Mouse (Mus musculus) hindbrain, embryonic 13.5 days (tissue): Measurements from ENCODE around the gene Auts2. TPM values are rescaled to one million over a fixed set of nuclear protein-coding genes. Genes with fewer than 3 reads are reported as not detected.

Source experiments
- ATAC-seq: fragments of 200-750 bp; cut with Nextera tagmentation; 2 replicates; pipeline ENCODE4 v1.8.0; 2017; ENCODE audit warnings: moderate TSS enrichment; ENCODE audit not compliant: low FRiP score
- H3K27ac ChIP-seq: fragments of 300-500 bp; sonication (generic); 2 replicates; pipeline ENCODE4 v1.5.1; 2015; ENCODE audit warnings: inconsistent platforms, mild to moderate bottlenecking, moderate library complexity
- H3K27me3 ChIP-seq: fragments of 300-500 bp; sonication (generic); 2 replicates; pipeline ENCODE4 v1.6.1; 2015; ENCODE audit warnings: mild to moderate bottlenecking, inconsistent platforms
- H3K36me3 ChIP-seq: fragments of 300-500 bp; sonication (generic); 2 replicates; pipeline ENCODE4 v1.6.1; 2015; ENCODE audit warnings: mild to moderate bottlenecking, inconsistent platforms
- H3K4me1 ChIP-seq: fragments of 300-500 bp; sonication (generic); replicated peaks from 2 replicates; pipeline ENCODE4 v1.6.1; 2015; ENCODE audit warnings: inconsistent platforms
- H3K4me2 ChIP-seq: fragments of 300-500 bp; sonication (generic); 2 replicates; pipeline ENCODE4 v1.6.1; 2015; ENCODE audit warnings: inconsistent platforms, mild to moderate bottlenecking, moderate library complexity
- H3K4me3 ChIP-seq: fragments of 300-500 bp; sonication (generic); 2 replicates; pipeline ENCODE4 v1.5.1; 2015; ENCODE audit warnings: mild to moderate bottlenecking, inconsistent platforms
- H3K9ac ChIP-seq: fragments of 300-500 bp; sonication (generic); 2 replicates; pipeline ENCODE4 v1.6.1; 2015; ENCODE audit warnings: mild to moderate bottlenecking, inconsistent platforms
- H3K9me3 ChIP-seq: fragments of 300-500 bp; sonication (generic); 2 replicates; pipeline ENCODE4 v1.6.1; 2016; ENCODE audit warnings: inconsistent platforms
- WGBS: fragments of 180-500 bp; shearing (Covaris S2); methylation state at CpG from one replicate; pipeline ENCODE4 v1.1.7; 2015; 5-methylcytosine and 5-hydroxymethylcytosine counted together
- polyA plus RNA-seq: library from polyadenylated mRNA; unstranded; fragments of >200 nt; fragmentation: Nextera tagmentation; extraction: Ambion mirVana; gene quantifications from 2 replicates; pipeline ENCODE4 v1.2.1, GENCODE M21; 2015

The Auts2 gene
- polyA plus RNA-seq, 1 experiment from 2014 or later: 89.9 TPM

DNA sequence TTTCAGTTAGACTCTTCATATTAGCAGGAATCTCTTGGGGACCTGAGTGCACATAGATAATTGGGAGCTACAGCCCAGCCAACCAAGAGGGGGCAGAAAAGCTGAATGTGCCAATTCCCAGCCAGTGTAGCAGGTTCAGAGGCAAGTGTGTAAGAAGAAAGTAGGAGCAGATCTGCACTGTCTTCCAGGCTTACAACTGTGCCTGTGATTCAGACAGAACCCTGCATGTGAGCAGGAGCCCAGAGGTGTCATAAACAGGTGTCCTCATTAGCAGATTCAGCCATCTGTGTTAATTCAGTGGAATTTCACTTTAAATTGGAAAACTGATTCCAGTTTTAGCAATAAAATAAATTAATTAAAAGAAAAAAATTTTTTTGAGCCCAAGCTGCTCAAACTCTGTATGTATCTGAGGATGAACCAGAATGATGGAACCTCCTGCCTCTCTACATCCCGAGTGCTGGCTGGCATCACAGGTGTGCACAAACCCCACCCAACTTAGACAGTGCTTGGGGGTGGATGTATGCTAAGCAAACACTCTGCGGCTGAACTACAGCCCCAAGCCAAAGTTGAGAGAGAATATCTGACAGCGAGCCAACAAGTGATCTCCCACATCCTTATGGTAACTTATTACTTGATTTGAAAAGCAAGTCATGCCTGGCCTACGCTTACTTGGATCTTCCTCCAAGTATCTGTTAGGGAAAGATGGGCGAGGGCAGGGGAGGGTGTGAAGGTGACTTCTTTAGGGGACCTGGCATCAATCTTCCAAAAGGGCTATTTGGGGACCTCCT lies 982.2 kb downstream of the Auts2 start:
- Histone ChIP-seq H3K36me3 (no peaks in the 10 kb centered on the region), H3K9ac (no peak overlapping the region), H3K27me3 (0 out of 2 replicates have a peak, but pooled peaks cover 3% of the 10 kb centered on the region), H3K4me3 (no peak overlapping the region), H3K4me2 (no peak overlapping the region), H3K4me1 (peaks cover 43% of the 10 kb centered on the region), H3K27ac (no peak overlapping the region), H3K9me3 (no peaks in the 10 kb centered on the region)
- no peak for ATAC-seq
- 89% methylated on average over 5 of the region's 5 CpGs for WGBS

DNA sequence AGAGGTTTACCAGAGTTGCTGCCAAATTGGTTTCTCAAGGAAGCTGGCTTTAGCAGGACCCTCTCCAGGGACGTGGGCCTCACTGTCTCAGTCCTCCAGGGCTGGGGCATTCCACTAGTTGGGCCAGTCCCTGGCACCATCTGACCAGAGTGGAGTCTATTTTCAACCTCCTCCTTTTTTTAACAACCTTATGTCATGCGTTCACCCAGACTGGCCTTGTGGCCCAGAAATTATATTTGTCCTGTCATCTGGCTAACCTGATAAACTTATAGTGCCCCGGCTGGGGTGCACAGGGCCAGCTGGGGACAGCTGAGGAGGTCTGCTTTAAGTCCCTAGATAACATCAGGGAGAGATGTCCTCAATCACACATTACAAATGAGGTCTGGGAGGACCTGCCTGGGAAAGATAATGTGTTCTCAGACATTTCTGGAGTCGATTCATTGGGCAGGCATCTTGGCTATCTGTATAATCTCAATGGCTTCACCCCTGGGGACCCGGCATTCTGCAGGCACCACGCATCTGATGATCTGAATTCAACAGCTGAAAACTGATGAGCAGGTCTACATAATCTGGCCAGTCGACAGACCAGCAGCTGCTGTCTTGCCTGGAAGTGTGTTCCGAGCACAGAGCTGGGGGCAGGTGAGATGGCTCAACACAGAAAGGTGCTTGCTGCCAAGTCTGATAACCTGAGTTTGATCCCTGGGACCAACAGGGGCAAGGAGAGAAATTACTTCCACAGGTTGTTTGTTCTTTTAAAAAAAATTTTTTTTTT lies 984.6 kb downstream of the Auts2 start:
- WGBS: 45% methylated on average over 8 of the region's 8 CpGs
- Histone ChIP-seq H3K9ac (no peak overlapping the region), H3K9me3 (no peaks in the 10 kb centered on the region), H3K4me3 (no peak overlapping the region), H3K4me2 (no peak overlapping the region), H3K4me1 (peaks cover 35% of the 10 kb centered on the region), H3K36me3 (no peaks in the 10 kb centered on the region), H3K27me3 (0 out of 2 replicates have a peak, but pooled peaks cover 3% of the 10 kb centered on the region), H3K27ac (peak overlapping the region; percentile 69)
- ATAC-seq: no peak

DNA sequence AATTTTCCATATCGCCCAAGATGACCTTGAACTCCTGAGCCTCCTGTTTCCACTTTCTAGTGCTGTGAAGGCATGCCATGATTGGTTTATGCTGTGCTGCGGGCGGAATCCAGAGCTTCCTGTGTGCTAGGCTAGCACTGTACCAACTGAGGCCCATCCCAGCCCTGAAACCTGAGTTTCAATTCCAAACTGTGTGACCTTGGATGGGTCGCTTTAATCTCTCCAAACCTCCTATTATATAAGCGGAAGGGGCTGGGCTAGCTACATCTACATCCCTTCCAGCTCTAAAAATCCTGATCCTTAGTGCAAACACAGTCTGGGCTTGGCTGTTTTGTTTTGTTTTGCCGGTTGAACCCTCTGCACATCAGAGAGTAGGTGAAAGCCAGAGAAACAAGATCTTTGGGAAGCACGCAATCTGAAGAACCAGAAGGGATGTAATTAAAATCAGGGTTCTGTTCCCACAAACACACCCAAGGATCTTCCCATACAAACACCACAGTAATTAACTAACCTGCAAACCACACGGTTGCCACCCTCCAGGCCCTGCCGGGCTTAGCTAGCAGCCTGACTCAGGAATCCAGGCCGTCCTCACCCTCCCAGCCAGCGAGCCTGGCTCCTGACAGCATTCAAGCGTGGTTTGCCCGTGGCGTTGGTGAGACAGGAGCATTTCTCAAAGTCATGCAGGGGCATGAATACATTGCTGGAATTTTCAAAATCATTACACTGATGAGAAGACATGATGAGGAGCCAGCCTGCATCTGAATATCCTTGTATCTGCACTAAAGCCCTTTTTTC lies 985.4 kb downstream of the Auts2 start:
- 59% methylated on average over 14 of the region's 14 CpGs for whole genome bisulfite sequencing
- Histone ChIP-seq H3K27ac (peak overlapping the region; percentile 69), H3K27me3 (0 out of 2 replicates have a peak, but pooled peaks cover 3% of the 10 kb centered on the region), H3K4me2 (no peak overlapping the region), H3K4me3 (no peak overlapping the region), H3K9me3 (no peaks in the 10 kb centered on the region), H3K9ac (no peak overlapping the region), H3K36me3 (no peaks in the 10 kb centered on the region), H3K4me1 (peaks cover 36% of the 10 kb centered on the region)
- ATAC-seq: no peak

GRCm38 (mm10) chr5:131548932-131549563 lies 994.1 kb downstream of the Auts2 start:
- Histone ChIP-seq H3K27me3 (no peaks in the 10 kb centered on the region), H3K4me1 (peaks cover 39% of the 10 kb centered on the region), H3K4me3 (no peak overlapping the region), H3K36me3 (no peaks in the 10 kb centered on the region), H3K9me3 (no peaks in the 10 kb centered on the region), H3K9ac (no peak overlapping the region), H3K27ac (peak overlapping the region; percentile 77; the same call in 1 of the 2 replicates), H3K4me2 (0 out of 2 replicates have a peak overlapping the region, but pooled peaks have one; percentile 6)
- ATAC-seq: 0 out of 2 replicates have a peak, but pooled peaks have one; percentile 61
- 18% methylated on average over 17 of the region's 17 CpGs for WGBS

DNA sequence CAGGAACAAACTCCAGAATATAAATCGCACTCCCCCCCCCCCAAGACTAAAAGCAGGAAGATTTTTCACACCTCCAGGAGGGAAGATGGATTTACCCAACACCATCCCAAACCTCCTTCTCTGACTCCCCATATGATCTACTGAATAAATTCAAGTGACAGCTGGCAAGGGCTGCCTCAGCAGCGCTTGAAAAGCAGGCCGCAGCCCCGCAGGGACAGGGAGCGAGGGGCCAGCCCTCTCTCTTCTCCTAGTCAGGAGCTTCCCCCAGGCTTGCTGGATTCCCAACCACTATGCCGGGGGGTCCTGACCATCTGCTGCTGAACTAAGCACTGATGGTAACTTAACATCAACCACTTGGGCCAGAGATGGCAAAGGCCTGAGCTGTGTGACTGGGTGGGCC lies 995.2 kb downstream of the Auts2 start:
- WGBS: 37% methylated on average over 6 of the region's 6 CpGs
- H3K9ac ChIP-seq: no peak overlapping the region
- H3K4me2 ChIP-seq: no peak overlapping the region
- peak overlapping the region; percentile 45; the same call in 1 of the 2 replicates for H3K27ac ChIP-seq
- 0 out of 2 replicates have a peak, but pooled peaks have one; percentile 49 for ATAC-seq
- H3K4me1 ChIP-seq: peaks cover 36% of the 10 kb centered on the region
- no peak overlapping the region for H3K4me3 ChIP-seq
- no peaks in the 10 kb centered on the region for H3K27me3 ChIP-seq
- no peaks in the 10 kb centered on the region for H3K9me3 ChIP-seq
- H3K36me3 ChIP-seq: no peaks in the 10 kb centered on the region

DNA sequence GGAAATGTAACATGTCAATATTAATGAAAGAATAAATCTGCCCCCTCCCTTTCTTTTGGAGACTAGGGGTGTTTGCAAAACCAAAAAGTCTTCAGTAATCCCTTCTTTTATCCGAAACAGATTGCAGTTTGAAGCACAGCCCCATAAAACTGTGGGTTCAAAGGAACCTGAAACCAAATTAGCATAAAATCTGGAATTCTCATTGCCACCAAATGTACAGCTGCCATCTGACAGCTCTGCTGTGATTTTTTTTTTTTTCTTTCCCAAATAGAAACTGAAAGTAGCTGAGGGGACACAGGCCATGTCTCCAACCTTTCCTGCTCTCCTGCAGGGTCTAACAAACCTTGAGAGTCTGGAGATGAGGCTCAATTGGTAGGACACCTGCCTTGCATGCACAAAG lies 996.7 kb downstream of the Auts2 start:
- H3K9ac ChIP-seq: no peak overlapping the region
- peaks cover 32% of the 10 kb centered on the region for H3K4me1 ChIP-seq
- H3K27me3 ChIP-seq: no peaks in the 10 kb centered on the region
- no peak overlapping the region for H3K27ac ChIP-seq
- no peaks in the 10 kb centered on the region for H3K9me3 ChIP-seq
- WGBS: 76% methylated on average over 1 of the region's 1 CpGs
- H3K36me3 ChIP-seq: no peaks in the 10 kb centered on the region
- no peak for ATAC-seq
- H3K4me2 ChIP-seq: no peak overlapping the region
- no peak overlapping the region for H3K4me3 ChIP-seq

- ATAC-seq: no peak
- peaks cover 29% of the 10 kb centered on the region for H3K4me1 ChIP-seq
- no peak overlapping the region for H3K4me3 ChIP-seq
- no peaks in the 10 kb centered on the region for H3K9me3 ChIP-seq
- H3K9ac ChIP-seq: no peak overlapping the region
- H3K36me3 ChIP-seq: no peaks in the 10 kb centered on the region
- no peak overlapping the region for H3K27ac ChIP-seq
- H3K27me3 ChIP-seq: no peaks in the 10 kb centered on the region
- no peak overlapping the region for H3K4me2 ChIP-seq
- 92% methylated on average over 7 of the region's 7 CpGs for WGBS
Measured at GRCm38 (mm10) chr5:131544381-131544780, 998.8 kb downstream of the Auts2 start.

DNA sequence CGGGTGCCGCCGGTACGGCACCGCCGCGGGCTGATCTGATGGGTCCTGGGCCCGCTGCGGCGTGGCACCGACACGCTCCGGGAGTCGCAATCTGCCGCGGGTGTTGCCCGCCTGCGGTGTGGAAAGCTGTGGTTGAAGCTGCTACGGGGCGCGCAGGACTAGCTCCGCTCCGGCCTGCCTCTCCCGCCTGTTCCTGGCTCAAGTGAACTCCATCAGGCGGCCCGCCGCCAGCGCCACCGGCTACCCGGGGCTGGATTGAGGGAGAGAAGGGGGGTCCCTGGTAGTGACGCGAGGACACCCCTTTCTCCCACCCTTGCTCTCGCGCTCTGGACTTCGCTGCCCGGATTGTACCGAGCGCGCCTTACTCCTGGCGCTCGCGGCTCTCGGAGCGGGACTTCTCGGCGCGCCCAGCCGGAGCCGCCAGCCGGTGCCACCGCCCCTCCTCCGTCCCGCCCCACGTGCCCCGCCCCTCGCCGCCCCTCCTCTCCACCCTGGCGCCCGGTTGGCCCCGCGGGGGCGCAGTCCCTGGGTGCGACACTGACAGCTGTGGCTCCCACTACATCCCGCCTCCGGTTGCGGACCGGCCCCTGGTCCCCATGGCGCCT lies 1004.7 kb downstream of the Auts2 start:
- 0% methylated on average over 61 of the region's 68 CpGs for WGBS
- Histone ChIP-seq H3K4me2 (peak overlapping the region; percentile 75), H3K36me3 (no peaks in the 10 kb centered on the region), H3K27ac (peak overlapping the region; percentile 100), H3K4me3 (peak overlapping the region; percentile 93), H3K9ac (peak overlapping the region; percentile 98), H3K27me3 (no peaks in the 10 kb centered on the region), H3K9me3 (no peaks in the 10 kb centered on the region), H3K4me1 (peaks cover 29% of the 10 kb centered on the region)
- peak; percentile 84 for ATAC-seq

DNA sequence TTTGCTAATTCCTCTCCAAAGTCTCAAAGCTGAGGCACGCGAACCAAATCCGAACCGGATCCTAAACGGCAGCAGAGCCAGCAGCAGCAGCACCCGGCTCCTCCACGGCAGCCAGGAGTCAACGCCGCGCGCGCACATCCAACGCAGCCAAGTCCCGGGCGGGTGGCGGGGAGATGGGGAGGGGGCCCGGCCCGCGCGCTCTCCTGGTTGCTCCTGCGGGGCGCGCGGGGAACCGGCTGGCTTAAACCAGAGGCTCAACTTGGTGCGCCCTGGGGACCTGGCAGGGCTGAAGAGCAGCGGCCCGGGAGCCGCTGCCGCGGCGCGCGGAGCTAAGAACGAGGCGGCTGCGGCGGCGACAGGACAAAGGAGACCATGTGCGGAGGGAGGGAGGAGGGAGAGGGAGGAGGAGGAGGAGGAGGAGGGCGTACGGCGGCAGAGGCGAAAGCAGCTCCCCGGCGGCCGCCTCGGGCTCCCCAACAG lies 1005.3 kb downstream of the Auts2 start:
- H3K27ac ChIP-seq: peak overlapping the region; percentile 100
- under 1% methylated on average over 47 of the region's 48 CpGs for WGBS
- peak overlapping the region; percentile 93 for H3K4me3 ChIP-seq
- H3K9ac ChIP-seq: peak overlapping the region; percentile 98
- no peaks in the 10 kb centered on the region for H3K9me3 ChIP-seq
- peaks cover 34% of the 10 kb centered on the region for H3K4me1 ChIP-seq
- peaks cover 2% of the 10 kb centered on the region; the same call in 1 of the 2 replicates for H3K36me3 ChIP-seq
- H3K4me2 ChIP-seq: peak overlapping the region; percentile 75
- H3K27me3 ChIP-seq: no peaks in the 10 kb centered on the region
- peak; percentile 78 for ATAC-seq

DNA sequence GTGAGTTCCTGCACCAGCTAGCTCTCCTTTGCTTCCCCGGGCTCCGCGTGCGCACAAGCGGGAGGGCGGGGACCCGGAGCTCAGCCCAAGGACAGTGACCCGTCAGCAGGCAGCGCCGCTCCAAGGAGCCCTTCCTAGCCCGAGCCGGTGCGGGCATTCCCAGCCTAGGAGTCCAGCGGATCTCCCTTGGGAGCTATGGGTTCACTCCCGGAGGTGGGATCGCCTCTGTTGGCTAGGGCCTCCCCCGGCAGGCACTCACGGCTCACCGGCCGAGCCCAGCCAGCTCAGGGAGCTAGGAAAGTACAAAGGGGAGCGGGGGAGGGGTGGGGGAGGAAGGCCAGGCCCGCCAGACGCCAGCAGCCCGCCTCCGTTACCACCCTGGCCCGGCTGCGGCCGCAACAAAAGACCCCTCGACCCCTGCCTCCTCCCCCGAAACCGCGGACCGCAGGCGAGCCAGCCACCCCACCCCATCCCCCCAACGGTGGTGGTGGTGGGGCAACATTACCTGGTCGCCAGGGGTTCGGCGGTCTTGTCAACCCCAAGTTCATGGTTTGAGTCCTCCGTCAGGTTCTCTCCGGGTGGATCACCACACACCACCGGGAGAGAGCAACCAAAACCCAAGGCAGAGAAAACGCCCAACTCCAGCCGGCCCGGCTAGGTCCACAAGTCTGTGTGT lies 1005.9 kb downstream of the Auts2 start:
- Histone ChIP-seq H3K4me1 (peaks cover 38% of the 10 kb centered on the region), H3K27me3 (no peaks in the 10 kb centered on the region), H3K4me2 (peak overlapping the region; percentile 75), H3K36me3 (peaks cover 3% of the 10 kb centered on the region; the same call in 1 of the 2 replicates), H3K9ac (peak overlapping the region; percentile 98), H3K4me3 (peak overlapping the region; percentile 93), H3K27ac (peak overlapping the region; percentile 100), H3K9me3 (no peaks in the 10 kb centered on the region)
- ATAC-seq: peak; percentile 73
- under 1% methylated on average over 43 of the region's 44 CpGs for WGBS
